Mouse (Mus musculus) liver, embryonic 14.5 days (tissue): ENCODE data around the gene Sumf1. TPM values are rescaled to one million over a fixed set of nuclear protein-coding genes. Genes with fewer than 3 reads are reported as not detected.

Source experiments
- ATAC-seq: fragments of 200-750 bp; cut with Nextera tagmentation; 2 replicates; pipeline ENCODE4 v1.8.0; 2017; ENCODE audit warnings: moderate number of reproducible peaks, mild to moderate bottlenecking, moderate library complexity; ENCODE audit not compliant: insufficient read depth
- DNase-seq, 3 experiments: peaks; one replicate each; pipeline ENCODE4 v3.0.0-alpha.2; 2012 to 2013; ENCODE audit warnings: low read depth in 3 of 3, low spot score in 3 of 3
- H3K27ac ChIP-seq: fragments of 300-500 bp; sonication (generic); 2 replicates; pipeline ENCODE4 v1.5.1; 2014; ENCODE audit warnings: moderate library complexity, mild to moderate bottlenecking, control low read depth, inconsistent platforms
- H3K27me3 ChIP-seq: fragments of 300-500 bp; sonication (generic); 2 replicates; pipeline ENCODE4 v1.6.1; 2014; ENCODE audit warnings: mild to moderate bottlenecking, low read length, moderate library complexity; ENCODE audit not compliant: control insufficient read depth, insufficient read depth
- H3K36me3 ChIP-seq: fragments of 300-500 bp; sonication (generic); replicated peaks from 2 replicates; pipeline ENCODE4 v1.6.1; 2014; ENCODE audit warnings: low read depth; ENCODE audit not compliant: control insufficient read depth, insufficient read depth
- H3K4me1 ChIP-seq, 2 experiments: fragments of 200-500 bp in 1 of 2; fragments of 300-500 bp in 1 of 2; sonication (generic) in 1 of 2; replicated peaks; 2 replicates each; pipeline ENCODE4 v1.6.1; 2012 to 2014; ENCODE audit warnings: antibody characterized with exemption in 1 of 2, inconsistent platforms in 1 of 2, low read length in 1 of 2; ENCODE audit not compliant: control insufficient read depth in 2 of 2, insufficient read depth in 2 of 2
- H3K4me2 ChIP-seq: fragments of 300-500 bp; sonication (generic); 2 replicates; pipeline ENCODE4 v1.6.1; 2014; ENCODE audit warnings: low read depth, mild to moderate bottlenecking, control low read depth, moderate library complexity
- H3K4me3 ChIP-seq, 2 experiments: fragments of 200-500 bp in 1 of 2; fragments of 300-500 bp in 1 of 2; sonication (generic) in 1 of 2; 2 replicates each; pipeline ENCODE4 v1.5.1; 2012 to 2014; ENCODE audit warnings: low read depth in 2 of 2, low read length in 2 of 2, mild to moderate bottlenecking in 2 of 2, control low read depth in 1 of 2, inconsistent platforms in 1 of 2, moderate library complexity in 1 of 2; ENCODE audit not compliant: insufficient read depth in 1 of 2
- H3K9ac ChIP-seq: fragments of 300-500 bp; sonication (generic); replicated peaks from 2 replicates; pipeline ENCODE4 v1.6.1; 2014; ENCODE audit warnings: mild to moderate bottlenecking, control low read depth, moderate library complexity
- H3K9me3 ChIP-seq: fragments of 300-500 bp; sonication (generic); 2 replicates; pipeline ENCODE4 v1.6.1; 2016; ENCODE audit warnings: low read length, mixed read lengths; ENCODE audit not compliant: control insufficient read depth
- CTCF ChIP-seq: IDR thresholded peaks from 2 replicates; pipeline ENCODE4 v1.5.1; 2016; ENCODE audit warnings: antibody characterized with exemption, low read depth, control low read depth
- EP300 ChIP-seq: IDR thresholded peaks from 2 replicates; pipeline ENCODE4 v1.6.1; 2016; ENCODE audit warnings: antibody characterized with exemption, low read depth
- WGBS: fragments of 180-500 bp; shearing (Covaris S2); extraction: QIAGEN DNeasy Blood & Tissue Kit; methylation state at CpG from one replicate; pipeline ENCODE4 v1.1.7; 2014; ENCODE audit not compliant: insufficient replicate concordance; 5-methylcytosine and 5-hydroxymethylcytosine counted together
- polyA plus RNA-seq, 2 experiments: library from polyadenylated mRNA; depleted of rRNA in 1 of 2; stranded (reverse) in 1 of 2; unstranded in 1 of 2; fragments of >200 nt; fragmentation: Nextera tagmentation in 1 of 2; extraction: Ambion mirVana in 1 of 2; gene quantifications; 2 replicates each; pipeline versions ENCODE4 v1.2.1 to v1.2.3; 2012 to 2014

The Sumf1 gene
- polyA plus RNA-seq, 2 experiments: 5.4 to 8.2 TPM

DNA sequence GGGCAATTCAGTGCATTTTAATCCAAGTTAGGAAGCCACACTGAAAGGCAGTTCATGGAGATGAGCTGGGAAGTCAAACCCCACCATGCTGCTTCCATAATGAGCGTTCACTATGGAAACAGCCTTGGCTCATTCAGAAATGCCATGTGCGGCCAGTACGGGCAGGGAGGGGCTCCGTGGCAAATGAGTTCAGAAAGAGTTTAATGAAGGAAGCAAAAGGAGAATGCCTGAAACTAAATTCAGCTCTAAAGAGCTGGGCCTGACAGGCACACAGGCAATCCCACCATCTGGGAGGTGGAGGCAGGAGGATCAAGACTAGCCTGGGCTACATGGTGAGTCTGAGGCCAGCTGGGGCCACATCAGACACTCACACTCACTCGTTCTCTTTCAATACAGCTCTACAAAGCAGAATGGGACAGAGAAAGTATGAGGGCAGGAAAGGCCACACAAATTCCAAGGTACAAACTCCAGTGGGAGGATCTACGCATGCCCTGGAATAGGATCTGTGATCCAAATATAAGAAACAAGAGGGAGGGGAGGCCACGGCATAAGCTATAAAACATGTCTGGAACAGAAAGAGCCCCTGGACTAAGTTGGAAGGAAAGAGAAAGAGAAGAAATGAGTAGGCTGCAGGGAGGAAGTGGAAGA lies 39.3 kb downstream of the Sumf1 start:
- 76% methylated on average over 7 of the region's 7 CpGs for WGBS
- Histone ChIP-seq H3K27me3 (no peaks in the 10 kb centered on the region), H3K4me2 (no peak overlapping the region), H3K4me3 (no peak overlapping the region), H3K4me1 (no peaks in the 10 kb centered on the region), H3K36me3 (no peaks in the 10 kb centered on the region), H3K9ac (no peak overlapping the region), H3K9me3 (no peaks in the 10 kb centered on the region), H3K27ac (no peak overlapping the region)
- TF ChIP-seq EP300 (no peak), CTCF (no peak)
- DNase-seq: no peak
- ATAC-seq: no peak

DNA sequence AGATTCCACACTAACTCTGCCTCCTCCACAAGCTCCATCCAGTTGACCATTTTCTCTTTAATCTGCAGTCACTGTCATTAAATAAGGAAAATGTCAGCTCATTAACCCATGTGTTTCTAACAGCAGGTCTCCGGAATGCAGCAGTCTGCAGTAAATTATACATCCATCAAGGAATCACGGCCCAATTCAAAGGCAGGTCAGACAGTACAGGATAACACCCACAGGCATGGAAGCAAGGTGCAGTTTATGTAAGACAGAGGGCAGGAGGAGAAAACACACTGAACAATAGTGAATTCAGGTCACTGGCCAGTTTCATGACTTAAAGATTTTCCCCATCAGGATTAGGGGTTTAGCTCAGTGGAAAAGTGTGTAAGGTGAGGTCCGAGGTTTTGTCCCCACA lies 40.1 kb downstream of the Sumf1 start:
- 81% methylated on average over 3 of the region's 3 CpGs for WGBS

DNA sequence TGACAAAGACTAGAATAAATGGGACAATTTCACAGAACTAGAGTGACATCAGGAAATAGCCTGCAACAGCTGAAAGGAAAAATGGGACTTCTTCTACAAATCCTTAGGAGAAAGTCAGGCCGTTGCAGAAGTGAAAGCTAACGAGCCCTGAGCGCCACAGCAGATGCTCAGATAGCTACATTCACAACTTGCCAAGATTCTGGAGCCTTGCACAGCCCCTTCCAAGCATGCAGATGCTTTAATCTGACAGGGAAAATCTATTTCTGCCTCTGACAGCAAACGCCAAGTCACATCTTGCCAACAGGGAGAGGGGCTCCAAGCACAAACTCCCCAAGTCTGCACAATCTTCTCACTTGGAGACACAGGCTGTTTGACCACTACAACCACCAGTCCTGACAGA lies 42.6 kb downstream of the Sumf1 start:
- H3K9me3 ChIP-seq: no peaks in the 10 kb centered on the region
- H3K27ac ChIP-seq: no peak overlapping the region
- WGBS: 70% methylated on average over 4 of the region's 4 CpGs
- H3K4me1 ChIP-seq: no peaks in the 10 kb centered on the region
- H3K4me2 ChIP-seq: no peak overlapping the region
- TF ChIP-seq EP300 (no peak), CTCF (no peak)
- H3K36me3 ChIP-seq: no peaks in the 10 kb centered on the region
- no peaks in the 10 kb centered on the region for H3K27me3 ChIP-seq
- no peak overlapping the region for H3K4me3 ChIP-seq
- ATAC-seq (no peak), DNase-seq (no peak)
- no peak overlapping the region for H3K9ac ChIP-seq

More for the DNA sequence above, 40.1 kb downstream of the Sumf1 start:
- Histone ChIP-seq H3K4me1 (no peaks in the 10 kb centered on the region), H3K9me3 (no peaks in the 10 kb centered on the region), H3K4me2 (no peak overlapping the region), H3K9ac (no peak overlapping the region), H3K4me3 (no peak overlapping the region), H3K27ac (no peak overlapping the region), H3K27me3 (no peaks in the 10 kb centered on the region), H3K36me3 (no peaks in the 10 kb centered on the region)
- DNase-seq: no peak
- ATAC-seq: no peak
- TF ChIP-seq EP300 (no peak), CTCF (no peak)

DNA sequence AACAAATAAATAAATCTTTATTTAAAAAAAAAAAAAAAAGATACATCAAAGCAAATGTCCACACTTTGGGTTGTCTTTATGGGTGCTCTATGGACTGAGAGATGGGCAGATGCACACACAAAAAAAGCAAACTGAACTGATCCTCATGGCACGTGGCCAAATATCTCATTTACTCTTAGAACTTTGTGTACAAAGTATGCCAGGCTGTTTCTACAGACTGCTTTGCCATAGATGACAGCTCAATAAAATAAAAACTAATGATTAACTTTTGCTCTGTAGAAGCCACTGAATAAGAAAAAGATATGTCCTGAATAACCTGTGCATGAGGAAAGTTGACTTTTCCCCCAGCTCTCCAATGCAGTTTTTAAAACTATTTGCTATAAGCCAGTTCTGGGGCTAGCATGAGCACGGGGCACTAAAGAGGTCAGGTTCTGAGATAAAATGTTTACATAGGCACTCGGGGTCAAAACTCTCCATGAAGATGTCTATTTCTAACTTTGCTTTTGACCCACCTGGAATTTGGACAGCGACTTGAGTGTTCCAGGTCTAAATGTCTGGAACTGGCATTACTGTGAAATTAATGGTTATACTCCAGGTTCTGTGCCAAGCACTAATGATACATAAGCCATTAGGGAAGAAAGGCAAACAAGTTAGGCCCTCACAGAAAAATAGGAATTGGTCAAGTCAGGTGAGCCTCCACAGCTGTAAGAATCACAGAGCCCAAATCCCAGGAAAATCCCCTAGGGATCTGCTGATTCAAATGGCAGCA lies 44.5 kb downstream of the Sumf1 start:
- H3K4me1 ChIP-seq: no peaks in the 10 kb centered on the region
- DNase-seq (no peak), ATAC-seq (no peak)
- WGBS: 65% methylated on average over 4 of the region's 4 CpGs
- H3K36me3 ChIP-seq: no peaks in the 10 kb centered on the region
- H3K4me2 ChIP-seq: no peak overlapping the region
- no peaks in the 10 kb centered on the region for H3K9me3 ChIP-seq
- H3K9ac ChIP-seq: no peak overlapping the region
- TF ChIP-seq CTCF (no peak), EP300 (no peak)
- H3K27ac ChIP-seq: no peak overlapping the region
- H3K27me3 ChIP-seq: no peaks in the 10 kb centered on the region
- H3K4me3 ChIP-seq: no peak overlapping the region

DNA sequence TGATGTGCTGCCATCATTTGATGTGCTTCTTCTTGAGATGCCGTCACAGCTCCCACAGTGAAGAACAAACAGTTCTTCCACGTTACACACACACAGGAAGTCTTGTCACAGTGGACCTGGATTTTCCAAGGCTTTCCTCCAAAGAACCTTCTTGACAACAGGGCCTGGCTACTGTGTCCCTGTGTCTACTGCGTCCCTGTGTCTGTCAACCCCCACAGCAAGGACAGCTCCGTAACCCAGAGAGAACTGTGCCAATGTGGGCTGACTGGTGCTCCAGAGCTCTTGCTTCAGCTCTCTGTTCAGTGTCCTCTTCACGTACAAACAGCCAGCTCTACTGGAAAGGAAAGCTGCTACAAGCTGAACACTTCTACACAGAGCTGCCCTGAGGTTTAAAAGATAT lies 48.4 kb downstream of the Sumf1 start:
- H3K9me3 ChIP-seq: no peaks in the 10 kb centered on the region
- no peaks in the 10 kb centered on the region for H3K4me1 ChIP-seq
- TF ChIP-seq CTCF (no peak), EP300 (no peak)
- H3K9ac ChIP-seq: no peak overlapping the region
- 60% methylated on average over 5 of the region's 5 CpGs for WGBS
- no peaks in the 10 kb centered on the region for H3K36me3 ChIP-seq
- H3K27me3 ChIP-seq: no peaks in the 10 kb centered on the region
- H3K4me2 ChIP-seq: no peak overlapping the region
- DNase-seq: no peak
- no peak overlapping the region for H3K27ac ChIP-seq
- no peak for ATAC-seq
- H3K4me3 ChIP-seq: no peak overlapping the region
